Mouse (Mus musculus) MEL (cell line): ENCODE results near the gene Wdr62. TPM values are rescaled to one million over a fixed set of nuclear protein-coding genes. Genes with fewer than 3 reads are reported as not detected.

ENCODE experiments used
- DNase-seq: peaks from one replicate; pipeline ENCODE4 v3.0.0; 2011; ENCODE audit warnings: low read depth, low spot score
- H3K27ac ChIP-seq: 2 replicates; pipeline ENCODE4 v1.5.1; 2012; ENCODE audit warnings: low read depth, mild to moderate bottlenecking, control low read depth, low read length, moderate library complexity; ENCODE audit not compliant: control insufficient read depth
- H3K27me3 ChIP-seq, 2 experiments: fragments of 150-350 bp in 1 of 2; sonication (generic) in 1 of 2; 2 replicates each; pipeline ENCODE4 v1.6.1; 2012; ENCODE audit warnings: low read length in 2 of 2, mild to moderate bottlenecking in 2 of 2, improper control_type of control experiment in 1 of 2, moderate library complexity in 1 of 2; ENCODE audit not compliant: insufficient read depth in 2 of 2, control insufficient read depth in 1 of 2
- H3K36me3 ChIP-seq, 2 experiments: 2 replicates each; pipeline ENCODE4 v1.6.1; 2012 to 2014; ENCODE audit warnings: low read length in 2 of 2, improper control_type of control experiment in 1 of 2, inconsistent platforms in 1 of 2, mild to moderate bottlenecking in 1 of 2; ENCODE audit not compliant: insufficient read depth in 2 of 2, control insufficient read depth in 1 of 2
- H3K4me1 ChIP-seq, 2 experiments: fragments of 150-350 bp in 1 of 2; sonication (generic) in 1 of 2; 2 replicates each; pipeline ENCODE4 v1.6.1; 2012; ENCODE audit warnings: low read length in 2 of 2, improper control_type of control experiment in 1 of 2, mild to moderate bottlenecking in 1 of 2; ENCODE audit not compliant: insufficient read depth in 2 of 2, control insufficient read depth in 1 of 2
- H3K4me3 ChIP-seq, 2 experiments: fragments of 150-350 bp in 1 of 2; sonication (generic) in 1 of 2; 2 replicates each; pipeline ENCODE4 v1.5.1; 2012; ENCODE audit warnings: low read depth in 2 of 2, low read length in 2 of 2, mild to moderate bottlenecking in 2 of 2, moderate library complexity in 2 of 2, control low read depth in 1 of 2, improper control_type of control experiment in 1 of 2; ENCODE audit not compliant: control insufficient read depth in 1 of 2, insufficient read depth in 1 of 2
- H3K79me2 ChIP-seq: 2 replicates; pipeline ENCODE4 v1.6.1; 2012; ENCODE audit warnings: mild to moderate bottlenecking, low read length, moderate library complexity; ENCODE audit not compliant: control insufficient read depth, poor library complexity, insufficient read depth
- H3K9ac ChIP-seq: 2 replicates; pipeline ENCODE4 v1.6.1; 2012; ENCODE audit warnings: low read depth, mild to moderate bottlenecking, control low read depth, low read length, moderate library complexity; ENCODE audit not compliant: control insufficient read depth, poor library complexity, severe bottlenecking
- H3K9me3 ChIP-seq: fragments of 150-350 bp; sonication (generic); replicated peaks from 2 replicates; pipeline ENCODE4 v1.6.1; 2012; ENCODE audit warnings: mild to moderate bottlenecking, low read length, improper control_type of control experiment, moderate library complexity; ENCODE audit not compliant: insufficient read depth
- CTCF ChIP-seq, 3 experiments: IDR thresholded peaks in 2 of 3; conservative IDR thresholded peaks in 1 of 3; 2 replicates each; pipeline ENCODE4 v1.5.1; 2011 to 2012; ENCODE audit warnings: low read length in 3 of 3, low read depth in 2 of 3, mild to moderate bottlenecking in 2 of 3, improper control_type of control experiment in 1 of 3, inconsistent platforms in 1 of 3, mixed read lengths in 1 of 3, moderate library complexity in 1 of 3; ENCODE audit not compliant: control insufficient read depth in 1 of 3, insufficient read depth in 1 of 3, poor library complexity in 1 of 3, severe bottlenecking in 1 of 3
- ELF1 ChIP-seq: IDR thresholded peaks from 2 replicates; pipeline ENCODE4 v1.6.1; 2014; ENCODE audit warnings: low read depth, mild to moderate bottlenecking, inconsistent platforms, low read length, improper control_type of control experiment, moderate library complexity
- ETS1 ChIP-seq: IDR thresholded peaks from 2 replicates; pipeline ENCODE4 v1.6.1; 2012; ENCODE audit warnings: low read depth, mild to moderate bottlenecking, inconsistent platforms, low read length, improper control_type of control experiment, moderate library complexity
- GABPA ChIP-seq: IDR thresholded peaks from 2 replicates; pipeline ENCODE4 v1.6.1; 2012; ENCODE audit warnings: low read depth, mild to moderate bottlenecking, inconsistent platforms, low read length, improper control_type of control experiment, moderate library complexity
- GATA1 ChIP-seq: IDR thresholded peaks from 2 replicates; pipeline ENCODE4 v1.6.1; 2011; ENCODE audit warnings: low read depth, low read length, improper control_type of control experiment
- MAFK ChIP-seq: IDR thresholded peaks from 2 replicates; pipeline ENCODE4 v1.6.1; 2011; ENCODE audit warnings: low read depth, mild to moderate bottlenecking, low read length, improper control_type of control experiment, borderline replicate concordance
- MAX ChIP-seq: IDR thresholded peaks from 2 replicates; pipeline ENCODE4 v1.6.1; 2011; ENCODE audit warnings: low read length, improper control_type of control experiment
- NELFE ChIP-seq: IDR thresholded peaks from 2 replicates; pipeline ENCODE4 v1.6.1; 2011; ENCODE audit warnings: low read depth, low read length, improper control_type of control experiment
- POLR2AphosphoS5 ChIP-seq: IDR thresholded peaks from 2 replicates; pipeline ENCODE4 v1.6.1; 2012; ENCODE audit warnings: low read depth, borderline replicate concordance, mild to moderate bottlenecking, inconsistent platforms, low read length, moderate library complexity, mixed read lengths
- RAD21 ChIP-seq: IDR thresholded peaks from 2 replicates; pipeline ENCODE4 v1.6.1; 2011; ENCODE audit warnings: mild to moderate bottlenecking, low read depth, low read length, improper control_type of control experiment
- SMC3 ChIP-seq: IDR thresholded peaks from 2 replicates; pipeline ENCODE4 v1.6.1; 2011; ENCODE audit warnings: low read depth, low read length, improper control_type of control experiment
- TBP ChIP-seq: IDR thresholded peaks from 2 replicates; pipeline ENCODE4 v1.8.0; 2011; ENCODE audit warnings: low read depth, low read length, improper control_type of control experiment
- UBTF ChIP-seq: IDR thresholded peaks from 2 replicates; pipeline ENCODE4 v1.6.1; 2012; ENCODE audit warnings: low read depth, mild to moderate bottlenecking, inconsistent platforms, low read length, improper control_type of control experiment, moderate library complexity, borderline replicate concordance; ENCODE audit not compliant: insufficient read depth
- USF1 ChIP-seq: IDR thresholded peaks from 2 replicates; pipeline ENCODE4 v1.6.1; 2014; ENCODE audit warnings: low read depth, mild to moderate bottlenecking, inconsistent platforms, low read length, improper control_type of control experiment, moderate library complexity
- USF2 ChIP-seq, 2 experiments: IDR thresholded peaks; 2 replicates each; pipeline ENCODE4 v1.6.1; 2011 to 2012; ENCODE audit warnings: improper control_type of control experiment in 2 of 2, low read length in 2 of 2, borderline replicate concordance in 1 of 2, inconsistent platforms in 1 of 2, low read depth in 1 of 2, mild to moderate bottlenecking in 1 of 2; ENCODE audit not compliant: insufficient read depth in 1 of 2
- ZC3H11A ChIP-seq: IDR thresholded peaks from 2 replicates; pipeline ENCODE4 v1.6.1; 2012; ENCODE audit warnings: low read depth, mild to moderate bottlenecking, inconsistent platforms, low read length, improper control_type of control experiment
- ZKSCAN1 ChIP-seq: IDR thresholded peaks from 2 replicates; pipeline ENCODE4 v1.6.1; 2012; ENCODE audit warnings: low read depth, mild to moderate bottlenecking, inconsistent platforms, low read length, improper control_type of control experiment, moderate library complexity
- polyA plus RNA-seq, 2 experiments: library from polyadenylated mRNA; stranded (reverse) in 1 of 2; unstranded in 1 of 2; fragments of >175 nt in 1 of 2; fragments of >200 nt in 1 of 2; gene quantifications; 2 replicates each; pipeline versions ENCODE4 v1.2.1 to v1.2.4; 2012; ENCODE audit warnings: low replicate concordance in 2 of 2, low read depth in 1 of 2; ENCODE audit not compliant: insufficient read length in 2 of 2, insufficient read depth in 1 of 2, missing spikeins in 1 of 2
- total RNA-seq: library from RNA; depleted of rRNA; stranded (reverse); fragments of 300-350 nt; gene quantifications from 2 replicates; pipeline ENCODE4 v1.2.3, GENCODE M21; 2012

Gene Wdr62
- total and polyA plus RNA-seq, 3 experiments = 6.5 to 44.8 (median 30.5) TPM

DNA sequence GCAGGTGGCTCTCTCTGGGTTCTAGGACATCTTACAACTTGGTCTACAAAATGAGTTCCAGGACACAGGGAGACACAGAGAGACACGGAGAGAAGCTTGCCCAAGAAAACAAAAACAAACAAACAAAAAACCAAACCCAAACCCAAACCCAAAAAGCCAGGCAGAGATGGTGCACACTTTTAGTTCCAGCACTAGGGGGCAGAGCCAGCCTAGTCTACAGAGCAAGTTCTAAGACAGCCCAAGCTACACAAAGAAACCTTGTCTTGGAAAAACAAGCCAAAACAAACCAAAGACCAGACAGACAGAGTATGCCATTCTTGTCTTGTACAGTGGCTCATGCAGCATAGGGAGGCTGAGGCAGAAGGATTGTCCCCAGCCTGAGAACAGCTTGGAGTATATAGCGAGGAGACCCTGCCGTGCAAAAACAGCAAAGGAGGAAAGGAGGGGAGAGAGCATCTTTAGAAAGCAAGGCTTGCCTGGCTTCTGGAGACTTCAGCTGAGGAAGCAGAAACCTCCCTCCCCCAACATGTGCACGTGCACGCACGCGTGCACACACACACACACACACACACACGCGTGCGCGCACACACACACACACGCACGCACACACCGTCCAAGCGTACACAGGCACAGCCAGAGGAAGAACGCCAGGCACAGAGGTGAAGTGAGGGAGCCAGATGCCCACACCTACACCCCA, 26.0 kb upstream of the Wdr62 start:
- H3K9me3 ChIP-seq = no peaks in the 10 kb centered on the region
- H3K9ac ChIP-seq = no peak overlapping the region
- TF ChIP-seq RAD21 (peak; percentile 43), ETS1 (no peak), ELF1 (no peak), ZKSCAN1 (no peak), CTCF (IDR thresholded peaks at IDR 0.05 in 2 of 3, conservative IDR thresholded peaks at IDR 0.05 in 1 of 3; ENCODE audit: control insufficient read depth in 1 of 3, insufficient read depth in 1 of 3, low read depth in 2 of 3, low read length in 3 of 3, poor library complexity in 1 of 3, severe bottlenecking in 1 of 3) (peak; percentile 34 to 61 (median 50)), SMC3 (peak; percentile 41; the same call in 1 of the 2 replicates), ZC3H11A (no peak), GABPA (no peak), USF1 (no peak), MAX (no peak), POLR2AphosphoS5 (no peak)
- no peaks in the 10 kb centered on the region for H3K27me3 ChIP-seq
- no peaks in the 10 kb centered on the region; the same call in 1 of the 2 replicates for H3K79me2 ChIP-seq
- H3K4me3 ChIP-seq = no peak overlapping the region
- H3K4me1 ChIP-seq = peaks cover 0 to 13% of the 10 kb centered on the region in 2 experiments; a peak in 3 of 4 replicates
- H3K36me3 ChIP-seq = no peaks in the 10 kb centered on the region
- peak; percentile 46 for DNase-seq
- H3K27ac ChIP-seq = no peak overlapping the region

DNA sequence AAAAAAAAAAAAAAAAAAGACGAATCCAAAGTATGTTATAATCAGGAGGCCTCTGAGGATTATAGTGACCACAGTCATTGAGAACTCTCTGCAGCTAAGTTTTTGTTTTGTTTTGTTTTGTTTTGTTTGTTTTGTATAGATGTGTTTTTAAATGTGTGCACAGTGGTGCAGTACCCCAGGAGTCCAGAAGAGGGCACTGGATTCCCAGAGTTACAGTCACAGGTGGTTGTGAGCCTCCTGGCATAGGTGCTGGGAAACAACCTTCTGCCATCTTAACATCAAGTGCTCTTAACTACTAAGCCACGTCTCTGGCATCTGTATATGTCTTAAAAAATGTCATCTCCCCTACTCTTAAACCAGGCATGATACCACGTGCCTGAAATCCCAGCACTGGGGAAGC, 20.7 kb upstream of the Wdr62 start:
- Histone ChIP-seq H3K9ac (no peak overlapping the region), H3K4me3 (no peak overlapping the region), H3K27ac (no peak overlapping the region), H3K4me1 (peaks cover 0 to 4% of the 10 kb centered on the region in 2 experiments; a peak in 1 of 4 replicates), H3K36me3 (no peaks in the 10 kb centered on the region), H3K9me3 (no peaks in the 10 kb centered on the region), H3K27me3 (0 out of 4 replicates have a peak, but pooled peaks cover 0 to 2% of the 10 kb centered on the region in 2 experiments), H3K79me2 (no peaks in the 10 kb centered on the region)
- DNase-seq = peak; percentile 73
- TF ChIP-seq RAD21 (peak; percentile 33; the same call in 1 of the 2 replicates), MAFK (no peak), TBP (no peak), NELFE (no peak), ZKSCAN1 (no peak), USF2 (IDR thresholded peaks at IDR 0.05; ENCODE audit: borderline replicate concordance in 1 of 2, insufficient read depth in 1 of 2, low read depth in 1 of 2, low read length in 2 of 2) (no peak), MAX (no peak), GATA1 (no peak), ZC3H11A (no peak), POLR2AphosphoS5 (no peak), UBTF (no peak), CTCF (IDR thresholded peaks at IDR 0.05 in 2 of 3, conservative IDR thresholded peaks at IDR 0.05 in 1 of 3; ENCODE audit: control insufficient read depth in 1 of 3, insufficient read depth in 1 of 3, low read depth in 2 of 3, low read length in 3 of 3, poor library complexity in 1 of 3, severe bottlenecking in 1 of 3) (peak; percentile 49 to 76 (median 58))
